Mouse (Mus musculus): ENCODE results near the gene Rps19bp1. TPM values are rescaled to one million over a fixed set of nuclear protein-coding genes. Genes with fewer than 3 reads are reported as not detected.

Gene Rps19bp1
- total RNA-seq, 2 experiments from 2014 or later: 38.3 to 42.0 TPM

DNA sequence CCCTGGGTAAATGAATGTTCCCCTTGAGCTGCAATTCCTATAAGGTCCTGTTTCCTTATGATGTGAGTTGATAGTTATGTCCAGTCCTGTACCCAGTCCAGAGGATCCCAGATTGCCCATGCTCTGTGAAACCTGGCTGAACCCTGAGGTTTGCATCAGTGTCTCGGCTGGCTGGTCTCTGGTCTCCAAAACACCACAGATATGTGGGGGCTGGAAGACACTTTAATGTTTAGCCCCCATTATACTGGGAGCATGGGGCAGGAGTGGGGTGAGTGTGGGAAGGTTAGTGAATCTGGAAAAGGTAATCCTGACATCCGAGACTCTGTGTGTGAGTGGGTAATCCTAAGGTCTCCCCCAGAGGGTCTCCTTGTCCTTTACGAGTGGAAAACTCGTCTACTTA is 31.1 kb downstream of the Rps19bp1 start:
- Histone ChIP-seq H3K27ac (peak overlapping the region; percentile 87), H3K4me3 (no peak overlapping the region; the same call in 1 of the 2 replicates)
- intact Hi-C loops (cut with DNase I): no loop called here
- TF ChIP-seq CTCF (IDR thresholded peaks at IDR 0.05): no peak
- DNase-seq (ENCODE audit: extremely low spot score in 1 of 2, low spot score in 2 of 2): no peak

DNA sequence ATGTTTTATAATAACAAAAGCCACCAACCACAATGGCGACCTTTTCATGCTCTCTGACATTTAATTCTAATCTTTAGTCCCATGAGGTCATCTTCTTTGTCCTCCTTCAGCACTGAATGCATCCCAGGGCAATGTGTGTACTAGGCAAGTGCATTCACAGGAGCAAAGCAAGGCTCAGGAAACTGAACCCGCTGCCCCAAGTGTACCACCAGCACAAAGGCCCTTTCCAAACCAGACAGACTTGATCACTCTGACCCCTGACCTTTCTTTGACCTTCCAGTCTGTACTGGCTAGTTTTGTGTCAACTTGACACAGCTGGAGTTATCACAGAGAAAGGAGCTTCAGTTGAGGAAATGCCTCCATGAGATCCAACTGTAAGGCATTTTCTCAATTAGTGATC is 31.8 kb downstream of the Rps19bp1 start:
- H3K4me3 ChIP-seq: no peak overlapping the region
- no peak for DNase-seq (ENCODE audit: extremely low spot score in 1 of 2, low spot score in 2 of 2)
- intact Hi-C loops (cut with DNase I): no loop called here
- TF ChIP-seq CTCF (IDR thresholded peaks at IDR 0.05): no peak
- H3K27ac ChIP-seq: no peak overlapping the region

DNA sequence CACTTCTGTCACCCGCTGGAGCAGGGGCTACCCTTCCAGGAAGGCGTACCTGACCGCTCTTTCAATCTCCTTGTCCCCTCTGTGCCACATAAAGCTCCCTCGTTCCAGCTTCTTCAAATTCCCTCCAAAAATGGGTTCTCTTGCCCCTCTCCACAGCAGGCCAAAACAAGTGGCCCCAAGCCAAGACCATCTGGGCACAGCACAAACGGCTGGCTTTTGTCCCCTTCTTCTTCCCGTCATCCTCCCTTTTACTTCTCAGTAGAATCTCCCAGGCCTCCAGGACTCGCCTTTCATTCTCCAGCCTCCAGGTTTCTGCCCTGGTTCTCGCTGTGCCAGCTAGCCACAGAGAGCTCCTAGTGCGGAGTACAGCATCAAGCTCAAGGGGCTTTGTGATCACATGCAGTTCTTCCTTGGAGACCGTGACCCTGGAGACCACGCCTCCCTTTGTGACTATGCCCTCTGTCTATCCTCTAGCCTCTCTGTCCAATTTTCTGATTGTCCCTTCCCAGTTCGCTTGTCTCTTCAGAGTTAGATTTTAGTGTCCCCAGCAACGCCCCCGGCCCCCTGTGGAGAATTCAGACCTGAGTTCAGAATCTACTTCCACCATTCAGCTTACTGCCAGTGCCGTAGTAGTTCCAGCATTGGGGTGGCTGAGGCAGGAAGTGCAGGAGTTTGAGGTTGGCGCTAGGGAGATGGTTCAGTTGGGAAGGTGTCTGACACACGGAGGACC is 35.9 kb downstream of the Rps19bp1 start:
- Histone ChIP-seq H3K27ac (no peak overlapping the region), H3K4me3 (no peak overlapping the region)
- no peak for TF ChIP-seq CTCF (IDR thresholded peaks at IDR 0.05)
- DNase-seq (ENCODE audit: extremely low spot score in 1 of 2, low spot score in 2 of 2): no peak
- intact Hi-C loops (cut with DNase I): loop anchor here (1.0 to 10.0 kb wide), 4 partner anchors 34 to 283 kb away; partner anchors contain the start of gene Rps19bp1

DNA sequence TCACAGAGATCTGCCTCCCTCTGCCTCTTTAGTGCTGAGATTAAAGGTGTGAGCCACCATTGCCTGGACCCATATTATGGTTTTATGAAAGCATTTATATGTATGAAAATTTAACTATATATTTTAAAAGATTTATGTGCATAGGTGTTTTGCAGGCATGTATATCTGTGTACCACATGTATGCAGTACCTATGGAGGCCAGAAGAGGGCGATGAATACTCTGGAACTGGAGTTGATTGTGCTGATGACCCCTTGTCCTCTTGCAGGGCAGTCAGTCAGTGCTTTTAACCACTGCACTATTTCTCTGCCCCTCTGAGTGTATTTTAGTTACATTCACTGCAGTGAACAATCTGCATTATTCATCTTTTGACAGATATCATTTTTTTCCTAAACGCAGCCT is 38.3 kb downstream of the Rps19bp1 start:
- TF ChIP-seq CTCF (IDR thresholded peaks at IDR 0.05): peak; percentile 59
- intact Hi-C loops (cut with DNase I): loop anchor here (5.0 to 10.0 kb wide), 3 partner anchors 37 to 281 kb away; partner anchors contain the start of gene Rps19bp1

DNA sequence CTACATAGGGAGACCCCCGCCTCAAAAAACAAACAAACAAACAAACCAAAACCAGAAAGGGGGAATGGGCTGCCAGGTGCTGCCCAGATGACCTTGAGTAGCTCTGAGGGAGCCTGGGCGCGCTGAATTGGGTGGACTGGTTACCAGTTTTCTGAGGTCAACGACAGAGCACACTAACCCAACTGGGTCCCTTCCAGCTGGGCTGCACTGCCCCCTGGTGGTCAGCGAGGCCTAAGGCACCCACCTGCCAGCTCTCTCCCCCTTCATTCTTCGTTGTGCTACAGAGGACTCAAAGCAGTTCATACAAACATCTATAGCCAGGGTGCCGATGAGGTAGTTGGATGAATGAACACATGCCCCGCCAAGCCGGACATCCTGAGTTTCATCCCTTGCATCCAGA is 38.9 kb downstream of the Rps19bp1 start:
- peak in 1 of 2 experiments; percentile 67 for DNase-seq (ENCODE audit: extremely low spot score in 1 of 2, low spot score in 2 of 2)
- peak; percentile 77 for TF ChIP-seq CTCF (IDR thresholded peaks at IDR 0.05)
- Histone ChIP-seq H3K4me3 (no peak overlapping the region), H3K27ac (no peak overlapping the region)
- intact Hi-C loops (cut with DNase I): loop anchor here (5.0 to 10.0 kb wide), 3 partner anchors 37 to 280 kb away; partner anchors contain the start of gene Rps19bp1

More for the DNA sequence above, 38.3 kb downstream of the Rps19bp1 start:
- Histone ChIP-seq H3K4me3 (no peak overlapping the region), H3K27ac (no peak overlapping the region)
- DNase-seq (ENCODE audit: extremely low spot score in 1 of 2, low spot score in 2 of 2): no peak

DNA sequence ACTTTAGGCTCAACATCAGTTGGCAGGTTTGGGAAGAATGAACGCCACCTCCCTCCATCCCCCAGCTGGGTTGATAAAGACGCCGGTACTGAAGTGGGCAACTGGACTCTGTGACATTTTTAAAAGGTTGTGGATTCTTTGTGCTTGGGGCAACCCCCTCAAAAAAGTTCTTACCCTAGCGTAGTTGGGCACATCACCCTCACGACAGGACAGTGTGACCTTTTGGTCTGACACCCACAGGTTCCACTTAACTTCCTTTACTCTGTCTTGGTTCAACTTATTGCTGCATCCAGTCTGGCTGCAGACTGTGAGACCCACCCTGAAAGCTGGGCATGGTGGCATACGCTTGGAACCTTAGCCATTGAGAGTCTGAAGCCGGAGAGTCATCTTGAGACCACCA is 40.4 kb downstream of the Rps19bp1 start:
- no peak for TF ChIP-seq CTCF (IDR thresholded peaks at IDR 0.05)
- intact Hi-C loops (cut with DNase I): loop anchor here (10.0 kb wide), 1 partner anchor 279 kb away; no protein-coding TSS in a partner anchor
- H3K27ac ChIP-seq: no peak overlapping the region
- DNase-seq (ENCODE audit: extremely low spot score in 1 of 2, low spot score in 2 of 2): no peak
- no peak overlapping the region for H3K4me3 ChIP-seq

DNA sequence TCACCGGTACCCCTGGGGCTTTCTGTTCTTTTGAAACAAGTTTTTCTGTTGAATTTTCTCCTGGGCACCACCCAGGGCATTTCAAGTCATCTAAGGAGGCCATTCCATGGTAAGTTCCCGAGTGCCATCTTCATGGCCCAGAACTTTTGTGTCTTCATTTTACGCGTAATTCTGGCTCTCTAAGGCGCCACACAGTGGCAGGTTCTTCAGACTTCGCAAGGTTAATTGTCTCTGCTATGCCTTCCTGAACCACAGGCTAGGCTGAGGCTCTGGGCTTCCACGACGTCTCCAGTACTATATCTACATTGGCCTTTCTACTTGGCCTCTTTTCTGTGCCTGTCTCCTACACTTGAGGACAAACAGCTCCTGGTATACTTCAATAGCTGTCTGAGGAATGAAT is 43.1 kb downstream of the Rps19bp1 start:
- Histone ChIP-seq H3K4me3 (no peak overlapping the region), H3K27ac (no peak overlapping the region)
- no peak for DNase-seq (ENCODE audit: extremely low spot score in 1 of 2, low spot score in 2 of 2)
- no peak for TF ChIP-seq CTCF (IDR thresholded peaks at IDR 0.05)
- intact Hi-C loops (cut with DNase I): loop anchor here (10.0 kb wide), 1 partner anchor 276 kb away; no protein-coding TSS in a partner anchor

DNA sequence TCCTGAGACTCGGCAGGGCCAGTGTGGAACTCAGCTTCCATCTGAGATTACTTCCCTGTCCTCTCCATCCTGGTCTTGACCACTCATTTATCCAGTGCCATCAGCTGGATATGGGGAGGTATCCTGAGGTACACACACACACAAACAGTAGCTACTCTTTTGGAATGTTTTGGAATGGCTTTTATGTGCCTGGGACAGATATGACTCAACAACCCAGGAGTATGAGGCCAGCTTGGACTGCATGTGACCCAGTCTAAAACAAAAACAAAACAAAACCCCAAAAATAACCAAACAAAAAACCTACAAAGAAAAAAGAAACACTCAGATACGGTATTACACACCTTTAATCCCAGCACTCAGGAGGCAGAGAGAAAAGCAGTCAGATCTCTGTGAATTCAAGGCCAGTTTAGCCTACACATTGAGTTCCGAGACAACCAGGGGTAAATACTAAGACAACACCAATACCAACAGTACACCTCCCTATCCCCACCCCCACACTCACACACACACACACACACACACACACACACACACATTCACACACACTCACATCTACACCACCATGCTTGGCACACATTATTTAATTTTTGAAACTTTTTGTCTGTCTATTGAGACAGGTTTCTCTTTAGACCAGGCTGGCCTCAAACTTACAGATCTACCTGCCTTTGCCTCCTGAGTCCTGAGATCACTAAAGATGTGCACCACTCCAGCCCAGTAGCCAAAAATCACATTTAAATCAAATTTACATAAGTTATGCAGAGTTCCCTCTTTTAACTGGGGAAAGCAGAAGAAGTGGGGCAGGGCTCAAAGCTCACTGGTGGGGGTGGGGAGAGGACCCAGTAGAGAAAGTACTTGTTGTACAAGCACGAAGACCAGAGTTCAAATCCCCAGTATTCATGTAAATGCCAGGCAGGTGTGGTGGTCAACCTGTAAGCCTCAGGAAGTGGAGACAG is 44.1 kb downstream of the Rps19bp1 start:
- TF ChIP-seq CTCF (IDR thresholded peaks at IDR 0.05): no peak
- DNase-seq (ENCODE audit: extremely low spot score in 1 of 2, low spot score in 2 of 2): no peak
- no peak overlapping the region for H3K4me3 ChIP-seq
- intact Hi-C loops (cut with DNase I): loop anchor here (5.0 to 10.0 kb wide), 2 partner anchors 48 to 275 kb away; partner anchors contain the start of gene Mgat3
- H3K27ac ChIP-seq: no peak overlapping the region

DNA sequence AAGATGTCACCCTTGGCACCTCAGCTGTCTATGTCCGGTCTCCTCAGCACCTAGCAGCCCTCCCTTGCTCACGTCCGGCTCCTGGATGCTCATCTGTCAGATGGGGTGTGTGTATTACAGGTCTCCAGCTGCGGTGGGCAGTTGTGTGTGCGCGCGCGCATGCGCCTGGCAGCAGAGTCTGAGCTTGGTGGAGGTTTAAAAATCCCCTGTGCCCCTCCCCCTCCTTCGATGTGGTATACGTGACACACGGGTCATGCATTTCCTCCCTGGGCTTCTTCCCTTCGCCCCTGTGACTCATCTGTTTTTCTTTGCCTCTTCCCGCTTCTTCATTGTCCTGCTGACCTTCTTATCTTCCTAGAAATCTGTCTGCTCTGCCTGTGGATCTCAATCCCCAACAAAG is 44.9 kb downstream of the Rps19bp1 start:
- H3K27ac ChIP-seq: no peak overlapping the region
- TF ChIP-seq CTCF (IDR thresholded peaks at IDR 0.05): no peak
- DNase-seq (ENCODE audit: extremely low spot score in 1 of 2, low spot score in 2 of 2): no peak
- H3K4me3 ChIP-seq: no peak overlapping the region
- intact Hi-C loops (cut with DNase I): loop anchor here (5.0 kb wide), 1 partner anchor 47 kb away; the partner anchor contains the start of gene Mgat3

DNA sequence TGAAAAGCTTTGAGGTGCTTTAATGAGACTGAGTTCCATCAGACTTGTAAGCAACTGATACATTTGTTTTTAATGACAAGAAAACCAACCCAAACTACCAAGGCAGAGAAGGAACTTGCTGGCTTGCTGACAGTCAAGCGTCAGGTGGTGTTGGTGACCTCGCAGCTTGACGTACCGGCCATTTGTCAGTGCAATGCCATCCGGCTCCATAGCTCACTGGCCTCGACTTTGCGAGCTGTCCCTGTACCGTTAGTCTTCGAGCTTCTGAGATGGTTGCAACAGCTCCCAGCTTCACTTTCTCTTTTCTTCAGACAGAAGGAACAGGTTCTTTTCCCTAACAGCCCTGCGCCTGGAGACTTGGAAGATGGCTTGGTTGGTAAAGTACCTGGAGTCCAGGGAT is 46.6 kb downstream of the Rps19bp1 start:
- no peak for DNase-seq (ENCODE audit: extremely low spot score in 1 of 2, low spot score in 2 of 2)
- intact Hi-C loops (cut with DNase I): loop anchor here (5.0 kb wide), 1 partner anchor 45 kb away; the partner anchor contains the start of gene Mgat3
- Histone ChIP-seq H3K27ac (no peak overlapping the region), H3K4me3 (no peak overlapping the region)
- no peak for TF ChIP-seq CTCF (IDR thresholded peaks at IDR 0.05)

DNA sequence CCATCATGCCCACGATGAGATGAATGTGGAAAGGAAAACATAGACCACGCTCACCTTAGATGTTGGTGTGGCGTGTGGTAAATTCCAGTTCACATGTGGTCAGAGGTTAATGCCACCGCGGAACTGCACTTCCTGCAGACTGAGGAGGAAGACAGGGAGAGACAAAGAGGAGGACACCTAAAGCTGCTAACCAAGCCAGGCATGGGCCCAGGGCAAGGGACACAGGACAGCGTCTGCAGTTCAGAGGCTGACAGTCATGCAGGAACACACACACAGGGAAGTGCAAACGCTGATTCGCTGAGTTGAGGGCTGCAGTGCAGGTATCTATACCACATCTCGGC is 47.7 kb downstream of the Rps19bp1 start:
- Histone ChIP-seq H3K27ac (no peak overlapping the region), H3K4me3 (no peak overlapping the region)
- intact Hi-C loops (cut with DNase I): loop anchor here (5.0 kb wide), 1 partner anchor 44 kb away; the partner anchor contains the start of gene Mgat3
- TF ChIP-seq CTCF (IDR thresholded peaks at IDR 0.05): no peak
- DNase-seq (ENCODE audit: extremely low spot score in 1 of 2, low spot score in 2 of 2): no peak

Measured in left cerebral cortex, adult 2 months (tissue).